Mouse (Mus musculus) testis, adult 10 weeks (tissue): ENCODE results near the gene Tas2r140. TPM values are rescaled to one million over a fixed set of nuclear protein-coding genes. Genes with fewer than 3 reads are reported as not detected.

Experiments used
- polyA plus RNA-seq: library from polyadenylated mRNA; stranded (reverse); fragments of 350-450 nt; fragmentation: Illumina TruSeq; extraction: RNeasy Lipid Tissue Mini Kit (QIAGEN cat#74804); gene quantifications from one replicate; pipeline ENCODE4 v1.2.3, GENCODE M21; 2014; ENCODE audit warnings: low read depth, low replicate concordance

The Tas2r140 gene
- polyA plus RNA-seq, result 0.81 TPM

GRCm38 (mm10) chr6:133055716-133056115 is at the start of gene Tas2r140:
TSS of gene Tas2r140 (minus strand) at chr6:133055816.

GRCm38 (mm10) chr6:133104609-133104921 is 48.9 kb upstream of the Tas2r140 start, which contains the start of gene Smim10l1:
TSS of gene Smim10l1 (plus strand) at chr6:133104909.

GRCm38 (mm10) chr6:133037001-133037400 is 18.6 kb downstream of the Tas2r140 start, which contains the start of gene Tas2r103:
TSS of gene Tas2r103 (minus strand) at chr6:133037101.

Other genes with a start within 250 kb of the Tas2r140 start
- not detected for gene Tas2r123, start 208.7 kb downstream of the Tas2r140 start, polyA plus RNA-seq
- gene Tas2r116, start 200.4 kb downstream of the Tas2r140 start, polyA plus RNA-seq, result not detected
- gene Tas2r110, start 187.8 kb downstream of the Tas2r140 start, polyA plus RNA-seq, result not detected
- not detected for gene Tas2r113, start 162.8 kb downstream of the Tas2r140 start, polyA plus RNA-seq
- 0.39 TPM for gene Tas2r125, start 146.2 kb downstream of the Tas2r140 start, polyA plus RNA-seq
- gene Tas2r129, start 104.7 kb downstream of the Tas2r140 start, polyA plus RNA-seq, result not detected
- gene Tas2r131, start 97.9 kb downstream of the Tas2r140 start, polyA plus RNA-seq, result not detected
- gene Tas2r109, start 74.9 kb downstream of the Tas2r140 start, polyA plus RNA-seq, result not detected
- gene Tas2r103, start 18.7 kb downstream of the Tas2r140 start, polyA plus RNA-seq, result 0.32 TPM
- 22.8 TPM for gene Smim10l1, start 49.1 kb upstream of the Tas2r140 start, polyA plus RNA-seq
- not detected for gene 5530400C23Rik, start 236.4 kb upstream of the Tas2r140 start, polyA plus RNA-seq